Mouse (Mus musculus): ENCODE results near the gene AF366264. TPM values are rescaled to one million over a fixed set of nuclear protein-coding genes. Genes with fewer than 3 reads are reported as not detected.

AF366264 gene
- polyA plus RNA-seq, 1 experiment from 2014 or later = not detected

Other genes starting within 250 kb of the AF366264 start
- gene Rasa3, start 160.8 kb downstream of the AF366264 start, polyA plus RNA-seq (2015; fragmentation: Nextera tagmentation; extraction: Ambion mirVana) = 26.0 and 27.0 TPM in 2 replicates
- not detected in 2 replicates for gene Cfap97d2, start 132.5 kb downstream of the AF366264 start, polyA plus RNA-seq (2015; fragmentation: Nextera tagmentation; extraction: Ambion mirVana)
- 151 and 167 TPM in 2 replicates for gene Cdc16, start 80.7 kb downstream of the AF366264 start, polyA plus RNA-seq (2015; fragmentation: Nextera tagmentation; extraction: Ambion mirVana)
- 41.4 and 41.6 TPM in 2 replicates for gene Upf3a, start 52.8 kb downstream of the AF366264 start, polyA plus RNA-seq (2015; fragmentation: Nextera tagmentation; extraction: Ambion mirVana)
- 26.9 and 27.9 TPM in 2 replicates for gene Champ1, start 31.3 kb upstream of the AF366264 start, polyA plus RNA-seq (2015; fragmentation: Nextera tagmentation; extraction: Ambion mirVana)
- gene Coprs, start 51.9 kb upstream of the AF366264 start, polyA plus RNA-seq (2015; fragmentation: Nextera tagmentation; extraction: Ambion mirVana) = 46.2 and 53.4 TPM in 2 replicates